Comparison of ENCODE assay signal across 7 mouse cellular contexts in the genomic region with DNA sequence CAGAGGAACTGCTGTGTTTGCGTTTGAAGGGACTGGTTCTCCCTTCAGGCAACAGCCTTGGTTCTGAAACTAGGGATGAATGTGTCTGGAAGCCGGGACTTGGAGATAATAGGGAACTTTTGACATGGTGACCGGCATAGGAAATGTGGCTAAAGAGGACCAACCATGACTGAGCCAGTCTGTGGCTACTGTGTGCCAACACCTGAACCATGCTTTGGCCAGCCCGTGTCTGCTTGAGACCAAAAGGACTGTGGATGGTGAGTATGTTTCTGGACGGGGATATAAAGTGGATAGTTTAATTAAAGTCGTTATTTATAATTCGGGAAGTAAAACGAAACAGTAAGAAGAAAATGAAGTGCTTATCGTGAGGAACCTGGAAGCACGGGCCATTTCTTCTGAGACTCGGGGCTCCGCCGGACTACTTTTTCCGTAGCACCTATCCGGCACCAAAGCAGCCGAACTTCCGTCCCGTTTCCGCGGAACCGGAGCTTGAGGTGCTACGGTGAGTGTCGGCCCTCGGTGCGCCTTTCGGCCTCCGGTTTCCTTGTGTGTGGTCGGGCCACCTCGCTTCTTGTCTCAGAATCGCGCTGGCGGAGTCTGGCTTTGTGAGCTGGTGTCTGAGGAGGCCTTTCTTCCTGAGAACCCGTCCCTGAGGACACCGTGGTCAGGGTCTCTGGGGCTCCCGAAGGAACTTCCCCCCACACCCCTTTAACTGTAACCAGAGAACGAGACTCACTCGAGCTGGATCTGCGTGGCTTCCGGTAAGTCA. TPM values are rescaled to one million over a fixed set of nuclear protein-coding genes. Genes with fewer than 3 reads are reported as not detected.
A peak's percentile ranks its signal among the peaks of the same experiment; 100 is the strongest.
DNase-seq lines count a peak whose midpoint lies in the region; ATAC-seq and TF ChIP-seq lines count a peak whose summit lies in the region.

A gene (plus strand): TSS at position 462 of the 769 bp plus-strand sequence.

- H3K4me3 ChIP-seq in embryonic facial prominence, embryonic 10.5 days: peak within 1 kb of the TSS; percentile 91
- peak within 1 kb of the TSS; percentile 76 for H3K4me3 ChIP-seq in intestine, postnatal 0 days (ENCODE audit: low read depth, low read length)
- peak within 1 kb of the TSS; percentile 68 for H3K4me3 ChIP-seq in limb, embryonic 10.5 days
- peak within 1 kb of the TSS; percentile 83 for H3K4me3 ChIP-seq in midbrain, embryonic 13.5 days (replicated peaks)

- TF ChIP-seq CTCF in intestine, postnatal 0 days (IDR thresholded peaks at IDR 0.05; ENCODE audit: low read depth): no peak

- peak; percentile 81 for ATAC-seq in intestine, postnatal 0 days
- peak; percentile 75 for ATAC-seq in midbrain, embryonic 13.5 days

- peak within 1 kb of the TSS; percentile 68 for H3K4me2 ChIP-seq in intestine, postnatal 0 days (replicated peaks; ENCODE audit: low read depth)
- peak within 1 kb of the TSS; percentile 83 for H3K4me2 ChIP-seq in midbrain, embryonic 13.5 days (replicated peaks)

- no peaks in the 10 kb centered on the region for H3K9me3 ChIP-seq in embryonic facial prominence, embryonic 10.5 days
- no peaks in the 10 kb centered on the region for H3K9me3 ChIP-seq in intestine, postnatal 0 days (ENCODE audit: control insufficient read depth)
- no peaks in the 10 kb centered on the region for H3K9me3 ChIP-seq in limb, embryonic 10.5 days (replicated peaks)
- no peaks in the 10 kb centered on the region for H3K9me3 ChIP-seq in midbrain, embryonic 13.5 days

- peak within 1 kb of the TSS; percentile 89 for H3K27ac ChIP-seq in embryonic facial prominence, embryonic 10.5 days (replicated peaks)
- peak within 1 kb of the TSS; percentile 65 for H3K27ac ChIP-seq in intestine, postnatal 0 days (ENCODE audit: low read depth, low read length)
- peak within 1 kb of the TSS; percentile 85 for H3K27ac ChIP-seq in limb, embryonic 10.5 days
- peak within 1 kb of the TSS; percentile 62 for H3K27ac ChIP-seq in midbrain, embryonic 13.5 days

- peak within 1 kb of the TSS; percentile 80 for H3K9ac ChIP-seq in intestine, postnatal 0 days (ENCODE audit: low read depth, low read length)
- peak within 1 kb of the TSS; percentile 84 for H3K9ac ChIP-seq in midbrain, embryonic 13.5 days (replicated peaks)

- peaks cover 27% of the 10 kb centered on the region for H3K36me3 ChIP-seq in embryonic facial prominence, embryonic 10.5 days (replicated peaks)
- H3K36me3 ChIP-seq in intestine, postnatal 0 days (ENCODE audit: control insufficient read depth, insufficient read depth): peaks cover 12% of the 10 kb centered on the region
- peaks cover 25% of the 10 kb centered on the region for H3K36me3 ChIP-seq in limb, embryonic 10.5 days
- peaks cover 14% of the 10 kb centered on the region for H3K36me3 ChIP-seq in midbrain, embryonic 13.5 days

- H3K27me3 ChIP-seq in embryonic facial prominence, embryonic 10.5 days (replicated peaks; ENCODE audit: low read depth, poor library complexity, severe bottlenecking): no peaks in the 10 kb centered on the region
- H3K27me3 ChIP-seq in intestine, postnatal 0 days (replicated peaks; ENCODE audit: control insufficient read depth, insufficient read depth, low read length): no peaks in the 10 kb centered on the region
- no peaks in the 10 kb centered on the region for H3K27me3 ChIP-seq in limb, embryonic 10.5 days (ENCODE audit: low read depth, poor library complexity, severe bottlenecking)
- no peaks in the 10 kb centered on the region for H3K27me3 ChIP-seq in midbrain, embryonic 13.5 days

- H3K4me1 ChIP-seq in embryonic facial prominence, embryonic 10.5 days: peaks cover 12% of the 10 kb centered on the region
- 0 out of 2 replicates have a peak, but pooled peaks cover 6% of the 10 kb centered on the region for H3K4me1 ChIP-seq in intestine, postnatal 0 days (replicated peaks; ENCODE audit: control insufficient read depth, insufficient read depth, low read length)
- H3K4me1 ChIP-seq in limb, embryonic 10.5 days: peaks cover 10% of the 10 kb centered on the region
- peaks cover 28% of the 10 kb centered on the region for H3K4me1 ChIP-seq in midbrain, embryonic 13.5 days (replicated peaks)

- peak; percentile 90 for DNase-seq in adrenal gland, postnatal 10 days
- peak; percentile 82 for DNase-seq in embryonic facial prominence, embryonic 10.5 days (ENCODE audit: low spot score)
- no peak for DNase-seq in gonadal fat pad, adult 2 months (ENCODE audit: low read depth)
- peak; percentile 90 for DNase-seq in limb, embryonic 10.5 days (ENCODE audit: low spot score)
- peak; percentile 59 to 84 for DNase-seq in spleen, adult 18-20 months

- WGBS in embryonic facial prominence, embryonic 10.5 days: 6% methylated on average over 39 of the region's 39 CpGs
- WGBS in intestine, postnatal 0 days: 5% methylated on average over 39 of the region's 39 CpGs
- WGBS in limb, embryonic 10.5 days: 7% methylated on average over 39 of the region's 39 CpGs
- 6% methylated on average over 39 of the region's 39 CpGs for WGBS in midbrain, embryonic 13.5 days

RNA-seq across cellular contexts. Expression of the gene that starts here (rescaled TPM):
- total RNA-seq in adrenal gland, postnatal 10 days (2021): 10 to 100 TPM; 27.2 TPM
- 50.7 and 53.9 TPM in 2 replicates for polyA plus RNA-seq in embryonic facial prominence, embryonic 10.5 days (2016; fragmentation: Nextera tagmentation; extraction: Ambion mirVana)
- polyA plus RNA-seq in gonadal fat pad, adult 2 months (2012; rRNA removed): 25.0 and 27.1 TPM in 2 replicates
- 25.4 and 30.1 TPM in 2 replicates for polyA plus RNA-seq in intestine, postnatal 0 days (2015; fragmentation: Nextera tagmentation; extraction: Ambion mirVana)
- polyA plus RNA-seq in limb, embryonic 10.5 days (2016; fragmentation: Nextera tagmentation; extraction: Ambion mirVana): 50.0 and 53.6 TPM in 2 replicates
- polyA plus RNA-seq in midbrain, embryonic 13.5 days (2015; fragmentation: Nextera tagmentation; extraction: Ambion mirVana): 46.5 and 48.2 TPM in 2 replicates
